Mouse (Mus musculus): Measurements from ENCODE around the gene Txnrd2.

Txnrd2 gene

GRCm38 (mm10) chr16:18426215-18426791 is at the start of gene Txnrd2:
TSS of gene Txnrd2 (plus strand) at chr16:18426384.
- peak; percentile 78 for DNase-seq (ENCODE audit: low spot score)

DNA sequence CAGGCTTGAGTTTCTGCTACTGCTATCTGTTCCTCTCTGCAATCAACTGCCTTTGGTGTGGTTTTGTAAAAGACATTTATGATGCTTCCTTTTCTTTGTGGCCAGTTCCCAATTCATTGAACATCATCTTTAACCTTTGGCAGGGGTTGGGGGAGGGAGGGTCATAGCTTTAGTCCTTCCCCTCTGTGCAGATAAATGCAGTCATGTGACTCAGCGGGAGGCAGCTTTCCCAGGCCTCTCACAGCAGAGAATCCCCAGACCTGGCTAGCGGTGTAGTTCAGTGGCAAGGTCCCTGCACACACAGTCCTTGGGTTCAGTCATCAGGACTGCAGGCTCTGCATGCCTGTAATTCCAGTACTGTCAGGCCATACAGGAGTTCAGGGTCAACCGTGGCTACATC is 49.0 kb upstream of the Txnrd2 start:
- no peak for DNase-seq (ENCODE audit: low spot score)

GRCm38 (mm10) chr16:18378489-18378888 is 47.7 kb upstream of the Txnrd2 start:
- DNase-seq (ENCODE audit: low spot score) = no peak

DNA sequence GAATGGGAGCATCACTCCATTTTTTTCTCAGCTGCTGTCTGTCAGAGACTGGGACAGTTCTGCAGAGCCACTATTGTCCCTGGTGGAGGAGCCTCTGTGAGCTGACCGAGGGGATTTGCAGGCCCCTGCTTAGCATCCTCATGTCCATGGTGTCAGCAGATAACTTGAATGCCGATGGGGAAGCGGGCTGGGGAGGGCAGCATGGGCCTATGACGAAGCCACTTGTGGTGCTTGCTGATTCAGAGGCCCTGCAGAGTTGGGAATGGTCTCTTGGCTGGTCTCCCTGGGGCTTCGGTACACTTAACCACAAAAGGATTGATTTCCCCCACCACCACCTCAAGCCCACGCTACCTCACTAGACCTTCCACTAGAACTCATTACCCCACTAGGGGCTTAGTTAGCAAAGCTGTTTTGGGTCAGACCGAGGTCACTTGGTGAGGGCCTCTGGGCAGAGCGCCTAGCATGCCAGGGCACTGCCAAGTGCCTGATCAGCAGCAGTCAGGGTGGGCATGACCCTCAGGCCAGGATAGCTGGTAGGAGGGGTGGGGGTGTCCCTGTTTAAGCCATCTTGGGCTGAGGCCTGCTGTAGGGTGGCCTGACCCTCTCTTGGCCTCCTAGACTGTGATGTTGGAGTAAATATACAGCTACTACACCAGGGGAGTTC is 46.7 kb upstream of the Txnrd2 start:
- no peak for DNase-seq (ENCODE audit: low spot score)

- no peak for DNase-seq (ENCODE audit: low spot score)
Observed at GRCm38 (mm10) chr16:18380495-18381063, 45.6 kb upstream of the Txnrd2 start.

DNA sequence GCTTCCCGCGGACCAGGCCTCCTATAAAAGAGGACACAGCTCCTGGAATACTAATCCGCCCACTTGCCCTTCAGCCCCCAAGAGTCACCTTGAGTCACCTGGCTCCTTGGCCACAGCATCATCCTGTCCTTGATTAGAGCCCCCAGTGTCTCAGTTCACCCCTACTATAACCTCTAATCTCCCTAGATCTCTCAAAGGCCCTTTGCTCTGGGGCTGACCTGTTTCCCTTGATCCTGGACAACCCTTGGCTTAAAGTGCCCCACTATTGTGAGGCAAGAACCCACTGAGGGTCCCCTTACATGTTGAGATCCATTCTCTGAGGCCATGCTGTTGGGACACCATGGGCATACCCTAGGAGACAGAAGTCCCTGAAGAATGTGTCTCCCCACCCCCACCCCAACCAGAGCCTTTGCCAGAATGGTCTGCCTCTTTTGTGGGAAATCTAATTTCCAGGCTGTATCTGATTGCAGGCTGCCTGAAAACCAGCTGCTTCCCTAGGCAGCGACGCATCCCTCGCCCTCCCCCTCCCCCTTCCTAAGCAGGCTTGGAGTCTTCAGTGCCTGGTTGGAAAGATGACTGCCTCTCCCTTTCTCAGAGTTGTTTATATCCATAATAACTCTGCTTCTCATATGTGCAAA is 44.4 kb upstream of the Txnrd2 start:
- no peak for DNase-seq (ENCODE audit: low spot score)

DNA sequence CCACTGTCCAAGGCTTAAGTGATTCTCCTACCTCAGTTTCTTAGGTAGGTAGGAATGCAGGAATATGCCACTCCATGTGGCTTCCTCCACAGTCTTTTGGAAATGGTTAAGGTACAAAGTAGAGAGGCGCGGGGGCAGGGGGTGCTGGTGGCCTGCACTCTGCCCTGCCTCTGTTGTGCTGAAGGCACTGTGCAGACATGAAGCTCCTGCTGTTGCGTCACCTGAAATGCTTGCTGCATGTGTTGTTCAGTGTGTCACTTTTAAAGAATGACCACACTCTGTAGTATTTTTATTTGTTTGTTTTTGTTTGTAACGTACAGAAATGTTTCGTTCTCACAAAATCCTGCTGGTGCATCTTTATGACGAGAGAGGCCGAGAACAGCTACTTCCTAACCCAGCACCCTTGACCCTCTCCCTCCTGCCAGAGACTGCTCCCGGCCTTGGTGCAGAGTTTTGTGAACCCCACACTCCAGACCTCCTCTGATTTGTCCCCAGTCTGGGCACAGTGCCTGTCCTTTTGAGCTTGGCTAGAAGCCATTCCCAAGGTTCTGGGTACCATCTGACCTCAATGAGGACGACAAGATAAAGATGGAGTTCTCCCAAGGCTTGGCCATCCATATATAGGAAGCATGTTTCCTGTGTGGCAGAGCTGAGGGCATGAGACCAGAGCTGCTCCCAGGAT is 43.0 kb upstream of the Txnrd2 start:
- DNase-seq (ENCODE audit: low spot score) = no peak

- no peak for DNase-seq (ENCODE audit: low spot score)
Observed at GRCm38 (mm10) chr16:18383756-18384155, 42.4 kb upstream of the Txnrd2 start.

DNA sequence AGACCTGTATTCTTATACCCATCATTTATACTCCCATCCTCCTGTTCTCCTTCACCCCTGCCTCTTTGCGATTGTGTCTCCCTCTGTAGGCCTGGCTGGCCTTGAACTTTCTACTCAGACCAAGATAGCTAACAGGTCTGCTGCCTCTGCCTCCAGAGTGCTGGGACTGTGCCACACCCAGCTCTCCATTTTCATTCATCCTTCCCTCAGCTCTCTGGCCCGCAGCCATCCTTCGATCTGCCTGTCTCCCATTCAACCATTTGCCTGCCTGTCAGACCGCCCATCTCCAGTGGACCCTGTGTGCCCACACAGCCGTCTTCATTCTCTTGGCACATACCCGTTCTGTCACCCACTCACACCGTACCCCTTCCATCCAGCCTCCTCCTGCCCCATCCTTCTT is 42.0 kb upstream of the Txnrd2 start:
- DNase-seq (ENCODE audit: low spot score) = no peak

GRCm38 (mm10) chr16:18384659-18385058 is 41.5 kb upstream of the Txnrd2 start:
- DNase-seq (ENCODE audit: low spot score) = no peak

GRCm38 (mm10) chr16:18385411-18385810 is 40.8 kb upstream of the Txnrd2 start:
- DNase-seq (ENCODE audit: low spot score) = no peak

DNA sequence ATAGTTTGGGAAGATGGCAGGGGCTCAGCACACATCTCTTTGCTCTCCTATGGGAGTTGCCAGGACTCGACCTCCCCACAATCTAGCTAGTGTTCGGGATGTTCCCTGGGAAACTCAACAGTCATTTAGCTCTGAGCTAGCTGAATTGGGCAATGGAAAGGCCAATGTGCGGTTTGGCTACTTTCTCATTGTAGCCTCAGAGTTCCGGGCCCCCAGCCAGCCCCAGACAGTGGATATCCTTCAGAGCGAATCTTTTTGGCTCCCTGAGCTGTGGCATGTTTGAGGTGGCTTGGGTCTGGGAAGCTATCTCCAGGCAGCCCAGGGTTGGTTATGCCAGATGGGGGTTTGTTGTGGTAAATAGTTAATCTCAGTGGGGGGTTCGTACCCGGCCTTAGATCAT is 39.7 kb upstream of the Txnrd2 start:
- DNase-seq (ENCODE audit: low spot score) = no peak

- DNase-seq (ENCODE audit: low spot score) = no peak
Observed at GRCm38 (mm10) chr16:18386972-18387371, 39.2 kb upstream of the Txnrd2 start.

DNA sequence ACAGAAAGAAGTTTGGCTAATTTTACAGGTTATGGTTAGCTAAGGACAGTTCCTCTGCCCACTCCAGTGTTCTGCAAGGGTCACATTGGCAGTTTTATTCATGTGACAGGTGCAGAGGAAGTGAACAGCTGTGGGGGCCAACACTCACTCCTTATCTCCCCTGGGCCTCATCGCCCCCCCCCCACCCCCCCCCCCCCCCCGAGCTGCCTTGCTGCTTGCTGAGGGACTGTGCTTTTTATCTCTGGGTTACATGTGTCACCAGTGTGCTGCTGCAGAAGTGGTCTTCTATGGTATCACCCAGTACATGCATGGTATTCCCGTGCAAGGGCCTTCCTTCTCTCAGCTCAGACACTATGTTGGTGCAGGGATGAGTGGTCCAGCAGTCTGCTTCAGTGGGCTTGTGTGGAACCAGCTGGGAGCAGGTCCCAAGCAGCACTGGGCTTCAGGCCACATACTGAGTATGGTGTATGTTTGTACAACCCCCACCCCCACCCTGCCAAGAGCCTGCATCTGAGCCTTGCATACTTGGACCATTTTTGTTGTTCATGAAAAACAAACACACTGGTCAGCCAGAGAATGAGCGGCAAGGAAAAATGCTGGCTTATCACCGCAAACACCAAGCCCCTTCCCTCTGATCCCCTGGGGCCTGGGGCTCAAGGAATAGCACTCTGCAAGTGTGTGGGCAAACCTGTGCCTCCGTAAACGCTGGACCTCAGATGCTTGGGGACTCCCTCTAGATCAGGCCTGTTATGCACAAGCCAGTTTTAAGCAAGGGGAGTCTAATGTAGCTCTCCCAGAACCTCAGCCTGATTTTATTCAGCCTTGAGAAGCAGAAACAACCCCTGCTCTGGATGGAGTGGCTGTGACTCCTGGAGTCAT is 38.2 kb upstream of the Txnrd2 start:
- no peak for DNase-seq (ENCODE audit: low spot score)

- no peak for DNase-seq (ENCODE audit: low spot score)
Observed at GRCm38 (mm10) chr16:18388583-18389435, 37.4 kb upstream of the Txnrd2 start.

- DNase-seq (ENCODE audit: low spot score) = no peak
Observed at GRCm38 (mm10) chr16:18390399-18390798, 35.8 kb upstream of the Txnrd2 start.

DNA sequence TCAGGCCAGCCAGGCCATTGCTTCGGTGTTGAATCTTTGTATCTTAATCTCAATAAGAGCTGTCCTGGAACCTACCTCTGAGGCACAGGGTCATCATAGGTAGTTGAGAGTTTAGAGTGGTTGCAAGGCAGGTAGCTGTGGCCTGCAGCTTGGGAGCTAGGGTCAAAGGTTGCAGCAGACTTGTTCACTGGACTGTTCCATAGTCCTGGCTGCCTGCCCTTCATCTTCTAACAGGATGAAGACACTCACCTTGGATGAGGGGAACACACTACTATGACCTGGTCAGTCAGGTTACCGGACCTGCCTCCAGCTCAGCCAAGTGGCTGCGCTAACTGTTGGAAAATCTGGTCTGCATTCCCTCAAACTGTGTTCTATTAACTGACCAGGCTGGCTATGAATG is 35.1 kb upstream of the Txnrd2 start:
- no peak for DNase-seq (ENCODE audit: low spot score)

DNA sequence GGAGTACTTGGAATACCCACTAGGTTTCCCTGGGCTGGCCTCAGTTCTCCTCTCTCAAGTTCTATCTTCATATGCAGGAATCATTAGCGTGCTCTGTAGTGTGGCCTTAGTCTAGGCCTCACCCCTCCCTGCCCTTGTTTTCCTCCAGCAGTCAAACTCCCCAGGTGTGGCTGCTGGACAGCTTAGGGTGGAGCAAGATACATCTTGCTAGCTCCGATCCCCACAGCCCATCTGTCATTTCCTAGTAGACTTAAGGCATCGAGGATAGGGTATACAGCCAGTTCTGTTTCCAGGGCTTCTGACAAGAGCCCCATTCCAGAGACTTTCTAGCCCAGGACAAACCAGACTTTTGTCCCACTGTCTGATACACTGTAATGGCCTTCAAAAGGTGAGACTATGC is 34.5 kb upstream of the Txnrd2 start:
- DNase-seq (ENCODE audit: low spot score) = no peak

DNA sequence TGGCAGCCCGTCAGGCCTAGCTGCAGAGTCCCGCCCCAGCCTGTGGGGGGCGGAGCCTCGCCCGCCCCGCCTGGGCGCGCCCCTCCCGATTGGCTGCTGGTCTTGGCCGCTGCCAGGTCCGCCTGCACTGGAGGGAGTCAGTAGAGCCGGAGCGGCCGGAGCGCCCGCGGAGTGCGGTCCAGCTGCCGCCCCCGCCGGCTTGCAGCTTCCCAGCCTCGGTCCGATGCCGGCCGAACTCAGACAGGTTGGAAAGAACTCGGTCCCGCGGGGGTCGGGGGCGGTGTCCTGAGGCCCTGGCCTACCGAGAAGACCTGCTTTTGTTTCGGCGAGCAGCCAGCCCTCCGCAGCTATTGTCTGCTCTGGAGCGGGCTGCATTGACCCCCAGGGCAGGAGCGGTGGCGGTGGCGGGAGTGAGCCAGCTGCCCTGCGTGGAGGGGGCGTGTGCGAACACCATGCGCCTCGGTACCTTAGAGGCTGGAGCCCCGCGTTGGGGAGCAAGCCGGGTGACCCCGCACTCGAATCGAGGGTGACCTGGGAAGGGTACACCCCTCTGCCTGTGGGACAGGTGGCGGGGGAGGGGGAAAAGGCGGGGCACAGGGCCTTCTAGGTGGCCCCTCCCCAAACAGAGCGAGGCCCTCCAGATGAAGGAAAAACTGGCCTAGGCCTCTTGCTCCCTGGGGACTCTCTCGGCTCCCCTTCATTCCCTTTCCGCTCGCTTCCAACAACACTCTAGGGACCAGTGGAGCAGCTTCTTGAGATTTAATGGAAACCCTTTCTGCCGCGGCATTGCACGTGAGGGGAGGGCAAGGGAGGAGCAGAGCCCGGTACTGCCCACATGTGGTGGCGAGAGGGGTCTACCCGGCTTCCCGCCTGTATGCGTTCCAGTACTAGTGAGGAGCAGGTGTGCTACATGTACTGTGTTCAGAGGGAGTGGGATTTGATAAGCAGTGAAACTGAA is 33.4 kb upstream of the Txnrd2 start:
- DNase-seq (ENCODE audit: low spot score) = peak; percentile 78

- DNase-seq (ENCODE audit: low spot score) = no peak
Observed at GRCm38 (mm10) chr16:18393595-18393994, 32.6 kb upstream of the Txnrd2 start.
